In the genomic region with DNA sequence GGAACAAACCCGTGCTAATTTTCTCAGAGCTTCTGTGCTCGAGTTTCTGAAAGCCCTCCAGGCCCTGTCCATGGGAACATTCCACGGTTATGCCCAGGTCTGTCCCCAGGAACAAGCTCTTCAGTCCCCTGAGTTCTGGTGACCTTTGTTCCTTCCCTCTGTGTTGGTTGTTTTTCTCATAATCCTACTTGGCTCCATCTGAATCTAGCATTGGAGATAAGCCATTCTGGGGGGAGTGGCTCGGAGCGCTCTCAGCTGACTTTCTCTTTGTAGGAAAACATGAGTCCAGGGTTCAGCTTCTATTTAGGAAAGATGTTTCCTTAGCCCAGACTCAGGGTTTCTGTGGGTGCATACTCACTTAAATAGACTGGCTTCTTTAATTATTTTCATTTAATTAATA, we compare ENCODE assay signal across 16 mouse cellular contexts. TPM values are rescaled to one million over a fixed set of nuclear protein-coding genes. Genes with fewer than 3 reads are reported as not detected.
DNase-seq lines count a peak whose midpoint lies in the region; ATAC-seq and TF ChIP-seq lines count a peak whose summit lies in the region.
"Had no signal": no experiment of that assay in that cellular context is flagged by ENCODE, and none has a peak within 500 bp of the region (broad histone marks: within the 10 kb centered on the region; RNA-seq: fewer than 3 reads in every experiment).

No protein-coding gene starts in this region.

- ATAC-seq in liver, postnatal 0 days, result peak; percentile 19; the same call in 1 of the 2 replicates
- no peak for ATAC-seq in liver, embryonic 12.5 days

- H3K27me3 ChIP-seq in liver, postnatal 0 days (ENCODE audit: insufficient read depth, low read length), result no peaks in the 10 kb centered on the region
- no peaks in the 10 kb centered on the region for H3K27me3 ChIP-seq in liver, embryonic 12.5 days (replicated peaks)
- H3K27me3 ChIP-seq: heart, embryonic 13.5 days; hindbrain, embryonic 15.5 days; megakaryocyte, embryonic 14.5 days had no signal

- no peak overlapping the region for H3K4me3 ChIP-seq in liver, postnatal 0 days (ENCODE audit: low read depth, low read length)
- H3K4me3 ChIP-seq in liver, embryonic 12.5 days, result no peak overlapping the region
- H3K4me3 ChIP-seq: embryonic facial prominence, embryonic 10.5 days; heart, embryonic 13.5 days; hindbrain, embryonic 15.5 days; megakaryocyte, embryonic 14.5 days had no signal

- no peaks in the 10 kb centered on the region for H3K9me3 ChIP-seq in liver, postnatal 0 days (ENCODE audit: low read length)
- no peaks in the 10 kb centered on the region for H3K9me3 ChIP-seq in liver, embryonic 12.5 days (replicated peaks)
- H3K9me3 ChIP-seq: embryonic facial prominence, embryonic 10.5 days; heart, embryonic 13.5 days; hindbrain, embryonic 15.5 days had no signal

- peak; percentile 22 for DNase-seq in gastrocnemius, postnatal 25 days
- no peak for DNase-seq in gastrocnemius, postnatal 10 days
- no peak for DNase-seq in liver, postnatal 0 days
- DNase-seq in kidney, adult 9 months, result peak; percentile 62
- DNase-seq in yolk sac, embryonic 10.5 days (ENCODE audit: low spot score), result peak; percentile 72
- no peak for DNase-seq in cerebellum, adult 9-10 months
- DNase-seq: cerebellum, postnatal 14 days; layer of hippocampus, adult 9-11 months; thymus, postnatal 14 days had no signal

- no peak overlapping the region for H3K9ac ChIP-seq in liver, postnatal 0 days (replicated peaks)
- H3K9ac ChIP-seq in liver, embryonic 12.5 days, result no peak overlapping the region
- H3K9ac ChIP-seq: heart, embryonic 13.5 days; hindbrain, embryonic 15.5 days; liver, embryonic 14.5 days had no signal

- no peak for TF ChIP-seq CTCF in liver, postnatal 0 days (IDR thresholded peaks at IDR 0.05; ENCODE audit: low read depth)

- no peak for TF ChIP-seq EP300 in liver, postnatal 0 days (IDR thresholded peaks at IDR 0.05; ENCODE audit: low read depth)

- no peaks in the 10 kb centered on the region for H3K36me3 ChIP-seq in liver, postnatal 0 days (replicated peaks; ENCODE audit: insufficient read depth, low read length)
- no peaks in the 10 kb centered on the region for H3K36me3 ChIP-seq in liver, embryonic 12.5 days
- H3K36me3 ChIP-seq: embryonic facial prominence, embryonic 10.5 days; heart, embryonic 13.5 days; hindbrain, embryonic 15.5 days had no signal

- no peak overlapping the region for H3K27ac ChIP-seq in liver, postnatal 0 days (ENCODE audit: low read depth)
- no peak overlapping the region for H3K27ac ChIP-seq in liver, embryonic 12.5 days
- H3K27ac ChIP-seq: embryonic facial prominence, embryonic 10.5 days; heart, embryonic 13.5 days; hindbrain, embryonic 15.5 days; liver, embryonic 14.5 days had no signal

- H3K4me2 ChIP-seq in liver, postnatal 0 days (ENCODE audit: low read depth, low read length), result no peak overlapping the region
- H3K4me2 ChIP-seq in liver, embryonic 12.5 days, result no peak overlapping the region
- H3K4me2 ChIP-seq: heart, embryonic 13.5 days; hindbrain, embryonic 15.5 days had no signal

- H3K4me1 ChIP-seq in liver, postnatal 0 days (ENCODE audit: insufficient read depth), result no peaks in the 10 kb centered on the region
- H3K4me1 ChIP-seq in liver, embryonic 12.5 days, result no peaks in the 10 kb centered on the region
- H3K4me1 ChIP-seq: embryonic facial prominence, embryonic 10.5 days; heart, embryonic 13.5 days; hindbrain, embryonic 15.5 days; megakaryocyte, embryonic 14.5 days had no signal

- whole genome bisulfite sequencing in liver, postnatal 0 days (ENCODE audit: insufficient replicate concordance), result 72% methylated on average over 5 of the region's 5 CpGs
- WGBS in liver, embryonic 12.5 days (ENCODE audit: insufficient replicate concordance), result 80% methylated on average over 5 of the region's 5 CpGs

RNA-seq across cellular contexts. Expression of a gene that starts 58.7 kb away (rescaled TPM):
- total RNA-seq in gastrocnemius, postnatal 25 days (2021), result 1 to 10 TPM; 3.0 to 4.3 TPM
- total RNA-seq in gastrocnemius, postnatal 10 days (2021), result 1 to 10 TPM; 7.0 to 8.1 TPM
- 1.3 TPM in 2 replicates for polyA plus RNA-seq in liver, postnatal 0 days (2015; fragmentation: Nextera tagmentation; extraction: Ambion mirVana)
- polyA plus RNA-seq in liver, embryonic 12.5 days (2016; fragmentation: Nextera tagmentation; extraction: Ambion mirVana), result 2.8 and 2.9 TPM in 2 replicates
- total RNA-seq: MEL had no signal

Comparison
In these comparisons a context has a peak if more than half of its experiments do, and no peak if none do; other contexts are left out.
1. DNase-seq: peak in gastrocnemius, postnatal 25 days (single experiment), kidney, adult 9 months (single experiment) and yolk sac, embryonic 10.5 days (single experiment); none in gastrocnemius, postnatal 10 days (single experiment), liver, postnatal 0 days (single experiment) and cerebellum, adult 9-10 months (single experiment).